Mouse (Mus musculus) layer of hippocampus, postnatal 36 days (tissue): ENCODE data around the gene Pck2. TPM values are rescaled to one million over a fixed set of nuclear protein-coding genes. Genes with fewer than 3 reads are reported as not detected.

Experiments used
- DNase-seq, 2 experiments: peaks; one replicate each; pipeline ENCODE4 v3.0.0; 2022
- total RNA-seq, 2 experiments: library from RNA; stranded (reverse); gene quantifications; 2 replicates each; pipeline ENCODE4 v1.2.3; 2021

Gene Pck2
- total RNA-seq, 2 experiments from 2014 or later = 42.6 to 45.8 TPM

DNA sequence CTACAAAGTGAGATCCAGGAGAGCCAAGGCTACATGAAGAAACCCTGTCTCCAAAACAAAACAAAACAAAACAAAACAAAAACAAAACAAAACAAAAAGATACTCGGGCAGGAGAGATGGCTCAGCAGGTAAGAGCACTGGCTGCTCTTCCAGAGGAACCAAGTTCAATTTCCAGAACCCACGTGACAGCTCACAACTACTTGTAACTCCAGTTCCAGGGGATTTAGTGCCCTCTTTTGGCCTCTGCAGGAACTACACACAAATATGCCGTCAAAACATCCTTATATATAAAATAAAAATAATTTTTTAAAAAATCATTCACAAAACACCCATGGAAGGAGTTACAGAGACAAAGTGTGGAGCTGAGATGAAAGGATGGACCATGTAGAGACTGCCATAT lies 12.1 kb upstream of the Pck2 start:
- DNase-seq = no peak

DNA sequence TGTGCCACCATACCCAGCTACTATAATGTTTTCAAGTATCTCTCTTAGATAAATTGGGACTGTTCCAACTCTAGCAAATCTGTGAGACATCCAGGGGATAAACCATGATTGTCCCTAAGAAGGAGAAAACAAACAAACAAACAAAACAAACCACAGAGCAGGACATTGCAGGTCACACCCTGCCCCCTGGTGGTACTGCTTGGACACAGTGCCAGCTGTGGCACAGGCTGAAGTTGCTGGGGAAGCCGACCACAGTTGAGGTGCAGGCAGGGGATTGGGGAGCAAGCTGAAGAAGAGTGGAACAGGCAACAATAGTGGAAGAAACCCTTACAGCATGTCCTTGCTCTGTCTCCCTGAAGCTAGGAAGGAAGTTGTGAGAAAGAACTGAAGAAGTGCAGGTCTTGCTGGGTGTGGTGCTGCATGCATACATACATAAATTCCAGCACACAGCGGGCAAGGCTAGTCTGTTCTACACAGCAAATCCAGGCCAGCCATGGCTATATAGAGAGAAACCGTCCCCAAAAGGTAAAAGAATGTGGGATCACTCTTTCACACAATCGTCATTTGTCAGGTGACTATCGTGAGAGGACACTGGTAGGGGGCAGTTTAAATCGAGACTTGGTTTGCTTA lies 3.8 kb upstream of the Pck2 start:
- no peak for DNase-seq

DNA sequence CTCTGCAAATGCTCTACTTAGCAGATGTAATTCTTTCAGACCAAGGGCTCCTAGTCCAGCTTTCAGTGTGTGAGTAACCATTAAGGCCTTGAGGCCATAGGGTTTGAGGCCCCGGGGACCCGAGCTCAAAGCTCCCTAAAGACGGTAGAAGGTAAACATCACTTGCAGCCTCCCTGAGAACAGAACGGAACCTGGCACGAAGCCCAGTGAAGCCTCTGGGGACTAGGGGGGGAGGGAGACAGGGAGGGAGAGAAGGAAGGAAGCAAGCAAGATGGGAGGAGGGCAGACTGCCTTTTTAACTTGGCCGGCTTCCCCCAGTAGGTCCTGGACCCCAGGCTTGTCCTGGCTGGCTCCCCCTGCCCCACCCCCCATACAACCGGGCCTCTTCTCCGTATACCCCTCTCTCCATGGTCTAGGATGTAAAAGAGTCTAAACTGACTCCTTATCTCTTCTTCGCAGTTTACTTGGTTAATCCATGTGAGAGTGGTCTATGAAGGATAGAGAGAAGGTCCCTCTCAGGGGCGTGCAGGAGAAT lies 788 bp downstream of the Pck2 start:
- peak; percentile 75 to 76 for DNase-seq

DNA sequence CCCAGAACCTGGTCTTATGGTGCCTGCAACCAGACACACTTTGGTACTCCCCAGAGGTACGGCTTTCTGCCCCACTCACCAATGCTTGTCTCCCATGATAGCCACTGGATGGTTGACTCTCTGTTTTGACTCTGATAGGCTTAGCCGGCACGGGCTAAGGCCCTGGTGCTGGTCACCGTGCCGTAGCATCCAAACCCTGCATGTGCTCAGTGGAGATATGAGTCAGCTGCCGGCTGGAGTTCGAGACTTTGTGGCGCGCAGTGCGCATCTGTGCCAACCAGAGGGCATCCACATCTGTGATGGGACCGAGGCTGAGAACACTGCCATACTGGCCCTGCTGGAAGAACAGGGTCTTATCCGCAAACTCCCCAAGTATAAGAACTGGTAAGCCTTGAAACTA lies 2.2 kb downstream of the Pck2 start:
- DNase-seq = no peak

DNA sequence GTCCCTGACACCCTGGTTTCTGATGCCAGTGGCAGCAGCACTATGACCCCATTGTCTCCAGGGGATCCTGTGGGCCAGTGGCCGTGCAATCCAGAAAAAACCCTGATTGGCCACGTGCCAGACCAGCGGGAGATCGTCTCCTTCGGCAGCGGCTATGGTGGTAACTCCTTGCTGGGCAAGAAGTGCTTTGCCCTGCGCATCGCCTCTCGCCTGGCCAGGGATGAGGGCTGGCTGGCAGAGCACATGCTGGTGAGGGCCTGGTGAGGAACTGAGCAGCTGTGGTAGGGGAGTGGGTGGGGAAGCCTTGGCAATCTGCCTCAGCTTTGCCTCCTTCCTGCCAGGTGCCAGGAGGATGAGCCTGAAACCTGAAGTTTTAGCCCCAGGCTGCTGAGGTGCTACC lies 4.3 kb downstream of the Pck2 start:
- no peak for DNase-seq

DNA sequence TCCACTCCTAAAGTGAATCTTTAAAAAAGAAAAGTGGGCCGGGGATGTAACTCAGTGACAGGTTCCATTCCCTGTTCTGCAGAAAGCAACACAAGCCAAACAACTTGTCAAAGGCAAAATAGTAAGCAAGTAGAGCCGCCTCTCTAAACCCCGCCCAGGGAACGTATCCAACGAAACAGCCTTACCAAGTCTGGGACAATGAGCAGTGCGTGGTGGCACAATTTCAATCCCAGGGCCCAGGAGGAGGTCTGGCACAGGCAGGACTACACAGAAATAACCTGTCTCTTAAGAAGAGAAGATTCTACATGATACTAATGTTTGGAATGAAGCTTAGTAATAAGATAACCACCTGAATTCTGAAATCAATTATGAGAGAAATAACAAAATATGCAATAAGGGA lies 10.1 kb downstream of the Pck2 start:
- DNase-seq = no peak

DNA sequence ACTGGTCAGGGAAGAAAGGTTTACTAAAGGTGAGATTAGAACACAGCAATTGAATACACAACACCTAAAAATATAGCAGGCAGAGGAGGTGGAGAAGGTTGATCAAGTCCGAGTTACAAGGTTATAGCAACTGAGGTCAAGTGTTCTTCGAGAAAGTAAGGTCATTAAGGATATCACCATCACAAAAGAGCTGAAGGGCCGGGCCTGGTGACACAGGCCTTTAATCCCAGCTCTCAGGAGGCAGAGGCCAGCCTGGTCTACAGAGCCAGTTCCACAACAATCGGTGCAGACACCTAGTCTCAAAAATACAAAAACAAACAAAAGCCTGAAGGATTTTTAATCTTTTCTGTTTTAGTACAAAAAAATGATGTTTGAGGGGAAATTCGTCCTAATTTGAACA lies 11.3 kb downstream of the Pck2 start:
- DNase-seq = no peak

DNA sequence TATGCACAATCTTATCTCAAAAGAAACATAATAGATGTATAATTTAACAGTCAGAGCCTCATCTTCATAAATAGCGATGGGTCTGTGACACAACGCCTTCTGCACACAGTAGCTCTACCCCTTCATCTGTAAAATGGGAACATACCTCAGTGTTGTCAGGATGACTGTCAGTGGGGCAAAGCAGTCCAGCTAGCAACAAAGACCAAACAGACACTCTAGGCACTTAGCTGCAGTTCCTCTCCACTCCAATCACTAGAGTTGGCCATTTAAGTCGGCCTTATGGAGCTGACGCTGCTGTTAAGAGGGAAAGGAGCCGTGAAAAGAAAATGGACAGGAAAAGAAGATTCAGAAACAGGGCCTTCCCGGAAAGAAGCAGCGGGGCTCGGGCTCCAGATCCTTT lies 11.7 kb downstream of the Pck2 start:
- no peak for DNase-seq

DNA sequence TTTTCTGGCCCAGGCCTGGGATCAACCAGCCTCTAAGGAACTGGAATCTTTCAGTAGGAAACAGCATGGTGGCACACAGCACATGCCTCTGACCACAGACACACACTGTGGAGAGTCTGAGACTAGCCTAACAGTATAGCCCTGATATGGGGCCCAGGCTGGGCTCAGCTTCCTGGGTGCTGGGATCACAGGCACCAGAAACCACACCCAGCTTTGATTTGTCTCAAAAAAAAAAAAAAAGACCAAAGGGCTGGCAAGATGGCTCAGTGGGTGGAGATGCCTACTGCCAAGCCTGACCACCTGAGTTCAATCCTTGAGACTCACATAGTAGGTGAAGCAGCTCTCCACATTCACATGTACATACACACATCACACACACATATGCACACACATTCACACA lies 14.6 kb downstream of the Pck2 start:
- DNase-seq = no peak

DNA sequence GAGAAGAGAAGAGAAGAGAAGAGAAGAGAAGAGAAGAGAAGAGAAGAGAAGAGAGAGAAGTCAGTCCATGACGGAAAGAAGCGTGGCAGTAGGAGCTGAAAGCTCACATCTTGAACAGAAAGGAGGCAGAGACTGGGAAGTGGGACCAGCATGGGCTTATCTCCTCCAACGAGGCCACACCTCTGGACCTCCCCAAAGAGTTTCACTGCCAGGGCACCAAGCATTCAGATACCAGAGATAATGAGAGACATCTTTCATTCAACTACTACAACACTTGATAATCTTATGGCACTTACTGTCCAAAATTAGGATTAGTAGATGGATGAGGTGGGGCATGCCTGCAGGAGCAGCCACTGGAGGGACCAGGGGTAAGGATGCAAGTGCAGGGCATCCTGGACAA lies 15.7 kb downstream of the Pck2 start:
- no peak for DNase-seq

DNA sequence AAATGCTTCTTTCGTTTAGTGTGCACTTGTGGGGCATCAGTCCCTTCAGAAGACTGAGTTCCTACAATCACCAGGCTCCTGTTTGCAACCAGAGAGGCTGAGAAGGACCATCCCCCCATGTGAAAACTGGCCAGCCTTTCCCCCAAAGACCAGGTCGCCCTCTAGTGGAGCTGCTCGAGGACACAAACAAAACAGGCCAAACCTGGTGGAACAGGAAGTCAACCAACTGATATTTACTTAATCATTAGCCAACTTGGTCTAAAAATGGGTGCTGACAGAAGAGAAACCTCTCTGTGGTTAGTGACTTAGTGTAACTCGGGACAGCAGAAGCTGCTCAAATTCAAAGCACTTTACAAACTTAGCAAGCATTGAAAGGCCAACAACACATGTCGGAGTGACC lies 16.9 kb downstream of the Pck2 start:
- DNase-seq = peak; percentile 70 to 72

DNA sequence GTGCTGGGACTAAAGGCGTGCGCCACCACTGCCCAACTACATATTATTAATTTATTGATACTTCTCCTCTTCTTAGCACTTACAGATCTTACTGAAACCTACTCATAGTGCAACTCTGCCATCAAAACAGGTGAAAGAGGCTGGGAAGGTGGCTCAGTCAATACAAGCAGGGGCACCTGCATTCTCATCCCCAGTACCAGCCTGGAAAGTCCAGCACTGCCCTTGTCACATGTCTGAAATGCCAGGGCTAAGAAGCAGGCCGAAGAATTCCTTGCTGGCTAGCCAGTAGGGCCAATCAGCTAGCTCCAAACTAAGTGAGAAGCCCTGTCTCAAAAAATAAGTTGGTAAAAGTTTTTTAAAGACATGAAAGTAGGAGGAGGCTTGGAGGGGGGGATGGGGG lies 17.5 kb downstream of the Pck2 start:
- DNase-seq = no peak

DNA sequence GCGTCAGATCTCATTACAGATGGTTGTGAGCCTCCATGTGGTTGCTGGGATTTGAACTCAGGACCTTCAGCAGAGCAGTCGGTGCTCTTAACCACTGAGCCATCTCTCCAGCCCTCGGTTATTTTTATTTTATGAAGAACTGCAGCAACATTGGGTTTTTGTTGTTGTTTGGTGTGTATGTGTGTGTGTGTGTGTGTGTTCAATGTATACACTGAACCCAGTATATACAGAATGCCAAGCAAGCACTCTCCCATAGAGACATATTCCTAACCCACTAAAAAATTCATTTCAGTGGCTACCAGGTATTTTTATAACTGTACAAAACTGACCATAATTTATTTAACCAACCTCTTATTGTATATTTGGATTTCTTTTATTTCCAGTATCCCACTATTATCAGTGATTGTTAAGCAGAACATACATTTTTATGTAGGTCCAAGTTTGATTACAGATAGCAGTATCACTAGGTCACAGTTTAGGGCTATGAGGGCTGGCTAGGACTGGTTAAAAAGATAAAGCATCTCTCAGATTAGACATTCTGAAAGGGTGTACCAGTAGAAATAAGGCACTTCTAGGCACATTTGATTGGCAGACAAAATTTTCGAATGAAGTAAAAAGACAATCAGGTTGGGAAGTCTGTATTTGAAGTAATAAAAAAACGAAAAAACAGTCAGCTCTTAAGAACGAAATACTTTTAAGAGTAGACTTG lies 18.8 kb downstream of the Pck2 start:
- no peak for DNase-seq

DNA sequence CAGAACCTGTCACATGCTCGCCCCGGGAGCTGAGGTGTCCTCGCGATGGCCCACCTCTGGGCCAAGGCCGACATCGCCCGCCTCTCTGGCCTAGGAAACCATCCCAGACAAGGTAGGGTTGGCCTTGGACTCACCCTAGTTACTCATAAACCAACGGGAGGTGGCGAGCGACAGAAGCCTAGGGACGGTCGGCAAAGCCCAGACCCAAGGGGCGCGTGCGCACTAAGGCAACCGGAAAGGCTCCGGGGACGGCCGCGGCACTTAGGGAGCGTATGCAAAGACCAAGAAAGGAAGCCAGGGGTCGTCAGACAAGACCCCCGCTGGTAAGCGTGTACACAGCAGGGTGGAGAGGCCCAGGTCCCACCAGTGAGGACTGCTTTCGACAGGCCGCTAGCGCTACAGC lies 19.7 kb downstream of the Pck2 start, which contains the start of gene Dcaf11:
Dcaf11 (plus strand) TSS at position 208 of the 403 bp plus-strand sequence.
- DNase-seq = peak; percentile 85 to 86

DNA sequence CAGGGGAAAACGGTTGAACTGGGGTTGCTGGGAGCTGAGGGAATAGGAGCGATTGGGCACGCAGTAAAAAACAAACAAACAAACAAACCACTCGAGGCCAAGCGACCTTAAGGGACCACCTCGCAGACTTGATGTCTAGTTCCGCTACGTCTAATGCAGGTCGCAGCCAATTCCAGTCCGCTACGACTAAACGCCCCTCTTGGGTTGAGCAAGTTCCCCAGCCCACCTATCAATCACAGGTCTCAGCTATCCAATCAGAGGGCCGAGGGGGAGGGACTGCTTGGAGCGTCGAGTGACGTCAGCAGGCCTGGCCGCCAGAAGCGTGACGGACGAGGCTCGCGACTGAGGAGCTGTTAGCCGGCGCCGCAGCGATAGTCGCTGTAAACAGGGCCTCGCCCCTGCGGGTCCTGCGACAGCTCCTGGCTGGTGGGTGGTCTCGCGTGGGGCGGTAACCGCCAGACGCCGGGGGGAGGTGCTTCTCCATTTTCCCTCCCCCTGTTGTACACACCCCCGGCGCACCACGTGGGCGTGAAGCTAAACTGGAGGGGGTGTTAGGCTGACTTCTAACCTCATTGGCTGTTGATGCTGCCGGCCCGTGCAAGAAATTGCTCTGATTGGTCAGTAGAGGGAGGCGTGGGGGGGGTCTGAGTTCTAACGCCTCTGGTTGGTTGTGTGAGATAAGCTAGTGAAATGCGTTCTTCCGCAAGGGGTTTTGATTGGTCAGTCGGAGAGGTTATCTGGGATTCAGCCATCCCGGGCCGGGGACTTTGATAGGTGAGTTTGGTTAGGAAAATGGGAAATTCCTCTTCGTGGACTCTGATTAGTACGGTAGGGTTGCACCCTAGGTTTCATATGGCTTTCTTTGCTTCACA lies 20.4 kb downstream of the Pck2 start, which contains the start of gene A730061H03Rik:
A730061H03Rik (minus strand) TSS at position 205 of the 872 bp plus-strand sequence.
- DNase-seq = peak; percentile 98 to 99

DNA sequence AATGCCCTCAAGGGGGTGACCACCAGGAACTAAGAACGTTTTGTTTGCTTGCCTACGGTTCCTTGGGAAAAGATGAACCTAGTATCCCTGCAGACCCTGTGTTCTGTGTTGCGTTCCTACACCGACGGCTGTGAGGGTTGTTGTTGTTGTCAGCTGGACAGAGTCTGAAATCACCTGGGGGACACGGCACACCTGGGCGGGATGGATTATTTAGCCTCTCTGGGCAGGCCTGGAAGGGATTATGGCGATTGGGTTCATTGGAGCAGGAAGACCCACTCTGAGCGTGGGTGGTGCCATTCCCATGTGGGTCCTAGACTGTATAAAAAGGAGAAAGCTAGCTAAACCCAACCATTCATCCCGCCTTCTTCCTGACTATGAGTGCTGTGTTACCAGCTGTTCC lies 21.8 kb downstream of the Pck2 start:
- DNase-seq = no peak

DNA sequence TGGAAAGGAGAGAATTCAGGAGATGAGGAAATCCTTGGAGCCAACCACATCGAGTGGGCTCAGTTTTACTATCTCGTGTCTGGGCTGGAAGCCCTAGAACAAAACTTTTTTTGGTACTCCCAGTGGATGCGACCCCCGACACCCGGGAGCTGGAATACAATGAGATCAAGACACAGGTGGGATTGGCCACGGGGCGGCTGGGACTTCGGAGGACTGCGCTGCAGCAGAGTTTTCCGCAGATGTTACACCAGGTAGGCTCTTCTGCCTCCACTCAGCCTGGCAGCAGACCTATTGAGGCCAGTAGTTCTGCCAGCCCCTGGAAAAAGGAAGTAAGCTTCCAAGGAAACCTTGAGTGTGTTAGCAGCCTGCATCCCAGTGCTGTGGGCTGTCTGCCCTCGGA lies 23.2 kb downstream of the Pck2 start:
- DNase-seq = no peak

DNA sequence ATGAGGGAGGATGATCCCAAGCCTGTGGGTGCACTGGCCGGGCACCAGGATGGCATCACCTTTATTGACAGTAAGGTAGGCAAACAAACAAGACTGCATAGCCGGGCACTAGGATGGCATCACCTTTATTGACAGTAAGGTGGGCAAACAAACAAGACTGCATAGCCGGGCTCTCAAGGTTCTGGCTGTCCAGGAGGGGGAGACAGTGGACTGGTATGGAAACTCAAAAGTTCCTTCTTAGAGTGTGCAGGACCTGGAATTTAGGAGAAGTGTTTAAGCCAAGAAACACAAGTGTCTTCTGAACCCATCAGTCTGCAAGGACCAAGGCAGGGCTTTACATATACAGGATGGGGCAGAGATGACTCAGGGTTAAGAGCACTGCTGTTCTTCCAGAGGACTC lies 25.7 kb downstream of the Pck2 start:
- DNase-seq = no peak

DNA sequence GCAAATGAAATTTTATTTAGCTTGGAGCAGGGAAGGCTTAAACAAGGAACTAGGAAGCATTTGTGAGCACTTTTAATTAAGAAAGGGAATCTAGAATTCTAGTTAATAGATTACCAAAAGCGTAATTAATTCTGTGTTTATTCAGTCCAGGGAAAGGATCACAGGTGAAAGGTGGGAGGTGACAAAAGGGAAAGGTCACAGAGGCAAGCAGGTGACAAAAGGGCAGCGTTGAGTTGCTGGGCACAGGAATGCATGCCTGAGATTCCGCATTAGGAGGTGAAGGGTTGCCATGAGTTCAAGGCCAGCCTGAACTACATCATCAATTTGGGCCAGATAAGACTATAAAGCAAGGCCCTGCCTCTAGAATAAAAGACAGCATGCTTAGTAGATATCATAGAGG lies 27.4 kb downstream of the Pck2 start:
- no peak for DNase-seq

DNA sequence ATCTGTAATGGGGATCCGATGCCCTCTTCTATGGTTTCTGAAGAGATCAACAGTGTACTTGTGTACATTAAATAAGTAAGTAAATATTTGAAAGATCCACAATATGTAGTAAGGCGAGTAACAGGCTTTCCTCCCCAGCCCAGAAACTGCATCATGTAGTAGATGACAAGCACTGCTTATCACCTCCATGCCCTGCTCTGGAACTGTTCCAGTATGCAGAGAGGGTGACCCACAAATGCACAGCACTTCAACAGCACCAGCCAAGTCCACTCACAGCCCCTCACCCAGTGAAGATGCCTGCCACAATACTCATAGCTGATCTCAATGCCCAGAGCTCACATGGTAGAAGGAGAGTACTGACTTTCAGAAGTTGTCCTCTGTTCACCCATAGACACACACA lies 30.5 kb downstream of the Pck2 start:
- no peak for DNase-seq

DNA sequence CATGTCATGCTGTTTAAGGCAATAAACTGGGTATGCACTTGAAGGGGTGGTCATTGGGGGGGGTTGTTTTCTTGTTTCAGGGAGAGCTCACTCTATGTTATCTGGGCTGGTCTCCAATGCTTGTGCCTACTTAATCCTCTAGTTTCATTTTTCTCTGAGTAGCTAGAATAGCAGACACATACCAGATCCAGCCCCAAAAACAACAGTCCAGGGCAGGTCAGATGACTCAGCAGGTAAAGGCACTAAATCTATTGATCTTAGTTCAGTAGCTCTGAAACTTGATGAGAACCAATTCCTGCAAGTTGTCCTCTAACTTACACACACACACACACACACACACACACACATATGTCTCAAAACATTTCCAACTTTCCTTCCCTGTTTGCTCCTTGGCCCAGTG lies 31.7 kb downstream of the Pck2 start:
- no peak for DNase-seq

DNA sequence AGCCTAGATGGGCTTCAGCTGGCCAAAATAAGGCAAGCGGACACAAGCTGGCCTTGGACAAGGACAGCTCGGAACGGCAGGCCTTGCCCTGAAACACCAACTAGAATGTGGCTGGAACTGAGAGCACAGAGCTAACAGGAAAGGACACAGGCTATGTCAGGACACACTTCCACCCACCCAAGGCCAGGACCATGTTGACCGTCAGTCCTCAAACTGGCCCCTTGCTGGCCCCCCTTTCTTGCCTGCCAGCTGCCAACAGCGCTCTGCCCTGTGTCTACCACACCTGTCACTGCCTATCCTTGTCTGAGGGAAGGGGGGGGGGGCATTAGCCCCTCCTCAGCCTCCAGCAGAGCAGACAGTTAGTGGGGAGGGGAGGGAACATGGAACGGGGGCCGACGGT lies 35.2 kb downstream of the Pck2 start, which contains the start of gene Fitm1:
Fitm1 (plus strand) TSS at position 316 of the 400 bp plus-strand sequence.
- no peak for DNase-seq

DNA sequence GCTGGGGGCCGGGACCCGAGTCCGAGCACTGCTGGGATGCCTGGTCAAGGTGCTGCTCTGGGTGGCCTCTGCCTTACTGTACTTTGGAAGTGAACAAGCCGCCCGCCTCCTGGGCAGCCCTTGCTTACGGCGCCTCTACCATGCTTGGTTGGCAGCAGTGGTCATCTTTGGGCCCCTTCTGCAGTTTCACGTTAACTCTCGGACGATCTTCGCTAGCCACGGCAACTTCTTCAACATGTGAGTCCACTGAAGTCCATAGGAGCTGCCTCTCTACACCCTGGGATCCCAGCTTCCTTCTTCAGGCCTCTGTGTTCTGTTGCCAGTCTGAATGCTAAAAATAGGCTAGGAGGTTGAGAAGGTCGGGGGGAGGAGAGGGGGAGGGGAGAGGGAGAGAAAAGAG lies 35.6 kb downstream of the Pck2 start:
- DNase-seq = no peak
